Mouse (Mus musculus): ENCODE results near the gene Klra1. TPM values are rescaled to one million over a fixed set of nuclear protein-coding genes. Genes with fewer than 3 reads are reported as not detected.

Klra1 gene
- not detected for polyA plus RNA-seq (2017; shearing (Covaris generic))

GRCm38 (mm10) chr6:130386750-130387149, at the start of gene Klra1:
Gene Klra1, minus strand, starts transcription at chr6:130386874.

GRCm38 (mm10) chr6:130337411-130337810, 49.3 kb downstream of the Klra1 start, which contains the start of gene Klra3:
Gene Klra3, minus strand, starts transcription at chr6:130337574.

Other genes starting within 250 kb of the Klra1 start
- gene Klra9, start 193.8 kb downstream of the Klra1 start, polyA plus RNA-seq (2017; shearing (Covaris generic)) = not detected
- not detected for gene Klra7, start 153.6 kb downstream of the Klra1 start, polyA plus RNA-seq (2017; shearing (Covaris generic))
- not detected for gene Klra10, start 104.9 kb downstream of the Klra1 start, polyA plus RNA-seq (2017; shearing (Covaris generic))
- not detected for gene Klra3, start 49.3 kb downstream of the Klra1 start, polyA plus RNA-seq (2017; shearing (Covaris generic))

Data from effector memory CD4-positive, alpha-beta T cell, adult 7 months (primary cell).